Mouse (Mus musculus): ENCODE data around the gene Klra2. TPM values are rescaled to one million over a fixed set of nuclear protein-coding genes. Genes with fewer than 3 reads are reported as not detected.
"Not testable (repeated sequence)": the region's sequence is repeated elsewhere in the genome, so short reads cannot be mapped to it uniquely, and the experiment has no call there.

Klra2 gene
- polyA plus RNA-seq (2014; fragmentation: Nextera tagmentation; extraction: Ambion mirVana): not detected in 2 replicates

DNA sequence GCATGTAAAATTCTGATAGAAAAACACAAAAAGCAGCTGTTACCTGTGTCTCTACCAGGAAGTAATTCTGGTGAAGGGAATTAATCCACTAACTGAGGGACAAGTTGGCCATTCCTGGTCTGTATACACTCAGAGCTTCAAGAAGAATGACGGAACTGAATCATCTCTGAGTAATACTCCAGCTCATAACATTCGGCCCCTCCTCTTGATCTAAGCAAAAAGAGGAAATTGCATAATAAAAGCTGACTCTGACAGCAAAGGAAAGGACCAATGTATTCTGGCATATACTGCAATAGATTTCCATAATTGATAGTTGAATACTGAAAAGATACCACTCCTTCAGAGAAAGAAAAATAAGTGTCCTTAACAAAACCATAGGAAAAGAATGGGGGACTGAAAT, at the start of gene Klra2:
Gene Klra2, minus strand, starts transcription at position 157 of the 400 bp plus-strand sequence.
- Histone ChIP-seq H3K36me3 (ENCODE audit: control insufficient read depth, insufficient read depth, low read length) (no peaks in the 10 kb centered on the region), H3K9ac (ENCODE audit: low read length) (no peak within 1 kb of the TSS), H3K9me3 (ENCODE audit: control insufficient read depth, low read length) (no peaks in the 10 kb centered on the region), H3K4me3 (ENCODE audit: low read depth, low read length) (no peak within 1 kb of the TSS), H3K27me3 (ENCODE audit: control insufficient read depth, insufficient read depth, low read length) (no peaks in the 10 kb centered on the region), H3K4me1 (ENCODE audit: control insufficient read depth, insufficient read depth, low read length) (no peaks in the 10 kb centered on the region), H3K4me2 (ENCODE audit: low read depth) (no peak within 1 kb of the TSS), H3K27ac (ENCODE audit: low read depth, low read length) (no peak within 1 kb of the TSS)
- DNase-seq (ENCODE audit: low spot score): no peak
- no peak for ATAC-seq (ENCODE audit: insufficient read depth, low FRiP score, low TSS enrichment)
- WGBS: 80% methylated on average over 2 of the region's 2 CpGs

GRCm38 (mm10) chr6:131294435-131295112, 47.4 kb upstream of the Klra2 start:
- H3K27me3 ChIP-seq (ENCODE audit: control insufficient read depth, insufficient read depth, low read length): no peaks in the 10 kb centered on the region
- no peak overlapping the region for H3K9ac ChIP-seq (ENCODE audit: low read length)
- 81% methylated on average over 5 of the region's 5 CpGs for WGBS
- DNase-seq (ENCODE audit: low spot score): no peak
- no peak for ATAC-seq (ENCODE audit: insufficient read depth, low FRiP score, low TSS enrichment)
- no peaks in the 10 kb centered on the region for H3K9me3 ChIP-seq (ENCODE audit: control insufficient read depth, low read length)
- H3K4me3 ChIP-seq (ENCODE audit: low read depth, low read length): no peak overlapping the region
- H3K36me3 ChIP-seq (ENCODE audit: control insufficient read depth, insufficient read depth, low read length): no peaks in the 10 kb centered on the region
- 0 out of 2 replicates have a peak, but pooled peaks cover 3% of the 10 kb centered on the region for H3K4me1 ChIP-seq (ENCODE audit: control insufficient read depth, insufficient read depth, low read length)
- H3K4me2 ChIP-seq (ENCODE audit: low read depth): no peak overlapping the region
- no peak overlapping the region for H3K27ac ChIP-seq (ENCODE audit: low read depth, low read length)

- Histone ChIP-seq H3K27me3 (ENCODE audit: control insufficient read depth, insufficient read depth, low read length) (no peaks in the 10 kb centered on the region), H3K9ac (ENCODE audit: low read length) (no peak overlapping the region), H3K4me1 (ENCODE audit: control insufficient read depth, insufficient read depth, low read length) (0 out of 2 replicates have a peak, but pooled peaks cover 3% of the 10 kb centered on the region), H3K27ac (ENCODE audit: low read depth, low read length) (no peak overlapping the region), H3K4me2 (ENCODE audit: low read depth) (no peak overlapping the region), H3K36me3 (ENCODE audit: control insufficient read depth, insufficient read depth, low read length) (no peaks in the 10 kb centered on the region), H3K4me3 (ENCODE audit: low read depth, low read length) (no peak overlapping the region), H3K9me3 (ENCODE audit: control insufficient read depth, low read length) (no peaks in the 10 kb centered on the region)
- ATAC-seq (ENCODE audit: insufficient read depth, low FRiP score, low TSS enrichment): no peak
- DNase-seq (ENCODE audit: low spot score): no peak
- WGBS: 94% methylated on average over 5 of the region's 5 CpGs
Measured at GRCm38 (mm10) chr6:131293916-131294315, 46.8 kb upstream of the Klra2 start.

DNA sequence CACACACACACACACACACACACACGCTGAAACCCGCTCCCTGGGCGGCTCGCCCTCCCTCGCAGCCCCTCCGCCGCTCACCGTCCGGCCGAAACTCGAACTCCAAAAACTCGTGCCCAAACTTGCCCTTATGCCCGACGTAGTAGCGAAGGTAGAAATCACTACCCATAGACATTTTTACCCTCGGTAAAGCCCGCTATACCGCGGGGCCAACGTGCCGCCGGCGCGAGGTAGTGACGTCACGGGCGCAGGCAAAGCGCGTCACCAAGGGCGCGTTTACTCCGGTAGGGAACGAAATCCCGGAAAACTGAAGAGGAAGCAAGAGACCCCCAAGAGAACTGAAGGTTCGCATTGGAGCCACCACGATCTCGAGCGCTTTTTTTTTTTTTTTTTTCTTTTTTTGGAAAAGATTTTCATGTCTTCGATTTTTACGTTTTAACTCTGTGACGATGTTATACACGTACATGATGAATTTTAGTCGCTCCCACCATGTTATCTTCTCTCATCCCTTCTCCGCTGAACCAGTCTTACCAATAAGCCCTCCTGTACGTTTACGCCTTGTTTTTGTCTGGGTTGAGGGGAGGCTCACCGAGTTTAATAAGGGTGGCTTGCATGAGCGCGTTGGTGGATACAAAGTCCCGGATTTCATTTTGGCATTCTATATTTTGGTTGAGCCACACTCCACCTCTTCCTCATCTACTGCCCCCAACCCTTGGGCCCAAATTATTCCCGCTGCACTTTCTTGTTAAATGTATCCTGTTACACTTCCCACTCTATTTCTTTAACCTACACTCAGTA, 46.0 kb upstream of the Klra2 start, which contains the start of gene Magohb:
Gene Magohb, minus strand, starts transcription at position 254 of the 798 bp plus-strand sequence.
- peak; percentile 86 for ATAC-seq (ENCODE audit: insufficient read depth, low FRiP score, low TSS enrichment)

GRCm38 (mm10) chr6:131292276-131292990, 45.3 kb upstream of the Klra2 start:
- Histone ChIP-seq H3K4me3 (ENCODE audit: low read depth, low read length) (peak overlapping the region; percentile 61), H3K9me3 (ENCODE audit: control insufficient read depth, low read length) (no peaks in the 10 kb centered on the region), H3K4me1 (ENCODE audit: control insufficient read depth, insufficient read depth, low read length) (0 out of 2 replicates have a peak, but pooled peaks cover 3% of the 10 kb centered on the region), H3K4me2 (ENCODE audit: low read depth) (peak overlapping the region; percentile 57), H3K9ac (ENCODE audit: low read length) (peak overlapping the region; percentile 77), H3K27me3 (ENCODE audit: control insufficient read depth, insufficient read depth, low read length) (no peaks in the 10 kb centered on the region), H3K27ac (ENCODE audit: low read depth, low read length) (no peak overlapping the region), H3K36me3 (ENCODE audit: control insufficient read depth, insufficient read depth, low read length) (no peaks in the 10 kb centered on the region; the same call in 1 of the 2 replicates)
- ATAC-seq (ENCODE audit: insufficient read depth, low FRiP score, low TSS enrichment) (peak; percentile 38), DNase-seq (ENCODE audit: low spot score) (peak; percentile 47)
- WGBS: 28% methylated on average over 10 of the region's 10 CpGs

More for the DNA sequence above, 46.0 kb upstream of the Klra2 start, which contains the start of gene Magohb:
- Histone ChIP-seq H3K27ac (ENCODE audit: low read depth, low read length) (no peak within 1 kb of the TSS), H3K4me1 (ENCODE audit: control insufficient read depth, insufficient read depth, low read length) (0 out of 2 replicates have a peak, but pooled peaks cover 3% of the 10 kb centered on the region), H3K9ac (ENCODE audit: low read length) (peak within 1 kb of the TSS; percentile 77), H3K4me2 (ENCODE audit: low read depth) (peak within 1 kb of the TSS; percentile 57), H3K9me3 (ENCODE audit: control insufficient read depth, low read length) (no peaks in the 10 kb centered on the region), H3K4me3 (ENCODE audit: low read depth, low read length) (peak within 1 kb of the TSS; percentile 61), H3K36me3 (ENCODE audit: control insufficient read depth, insufficient read depth, low read length) (no peaks in the 10 kb centered on the region; the same call in 1 of the 2 replicates), H3K27me3 (ENCODE audit: control insufficient read depth, insufficient read depth, low read length) (no peaks in the 10 kb centered on the region)
- peak; percentile 88 for DNase-seq (ENCODE audit: low spot score)
- 3% methylated on average over 48 of the region's 51 CpGs for WGBS

DNA sequence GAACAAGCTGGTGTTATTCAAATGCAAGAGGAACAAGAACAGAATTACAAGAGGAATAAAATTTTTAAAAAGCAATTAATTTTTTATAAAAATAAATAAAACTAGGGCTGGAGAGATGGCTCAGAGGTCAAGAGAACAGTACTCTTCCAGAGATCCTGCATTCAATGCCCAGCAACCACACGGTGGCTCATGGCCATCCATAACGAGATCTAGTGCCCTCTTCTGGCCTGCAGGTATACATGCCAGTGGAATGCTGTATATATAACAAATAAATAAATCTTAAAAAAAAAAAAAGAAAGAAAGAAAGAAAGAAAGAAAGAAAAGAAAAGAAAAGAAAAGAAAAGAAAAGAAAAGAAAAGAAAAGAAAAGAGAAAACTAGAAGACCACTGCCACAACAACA, 43.3 kb upstream of the Klra2 start:
- H3K27ac ChIP-seq (ENCODE audit: low read depth, low read length): no peak overlapping the region
- 26% methylated on average over 2 of the region's 2 CpGs for WGBS
- no peaks in the 10 kb centered on the region; the same call in 1 of the 2 replicates for H3K36me3 ChIP-seq (ENCODE audit: control insufficient read depth, insufficient read depth, low read length)
- no peak for DNase-seq (ENCODE audit: low spot score)
- H3K9me3 ChIP-seq (ENCODE audit: control insufficient read depth, low read length): no peaks in the 10 kb centered on the region
- H3K27me3 ChIP-seq (ENCODE audit: control insufficient read depth, insufficient read depth, low read length): no peaks in the 10 kb centered on the region
- no peak overlapping the region for H3K9ac ChIP-seq (ENCODE audit: low read length)
- no peak overlapping the region for H3K4me3 ChIP-seq (ENCODE audit: low read depth, low read length)
- no peak for ATAC-seq (ENCODE audit: insufficient read depth, low FRiP score, low TSS enrichment)
- 0 out of 2 replicates have a peak, but pooled peaks cover 3% of the 10 kb centered on the region for H3K4me1 ChIP-seq (ENCODE audit: control insufficient read depth, insufficient read depth, low read length)
- H3K4me2 ChIP-seq (ENCODE audit: low read depth): no peak overlapping the region

DNA sequence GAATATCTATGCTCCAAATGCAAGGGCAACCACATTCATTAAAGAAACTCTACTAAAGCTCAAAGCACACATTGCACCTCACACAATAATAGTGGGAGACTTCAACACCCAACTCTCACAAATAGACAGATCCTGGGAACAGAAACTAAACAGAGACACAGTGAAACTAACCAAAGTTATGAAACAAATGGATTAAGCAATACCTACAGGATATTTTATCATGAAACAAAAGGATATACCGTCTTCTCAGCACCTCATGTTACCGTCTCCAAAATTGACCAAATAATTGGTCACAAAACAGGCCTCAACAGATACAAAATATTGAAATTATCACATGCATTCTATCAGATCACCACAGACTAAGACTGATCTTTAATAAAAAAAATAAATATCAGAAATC, 31.0 kb upstream of the Klra2 start:
- not testable (repeated sequence) for H3K4me2 ChIP-seq (ENCODE audit: low read depth); H3K4me3 ChIP-seq (ENCODE audit: low read depth, low read length); H3K9me3 ChIP-seq (ENCODE audit: control insufficient read depth, low read length); H3K36me3 ChIP-seq (ENCODE audit: control insufficient read depth, insufficient read depth, low read length); H3K9ac ChIP-seq (ENCODE audit: low read length); ATAC-seq (ENCODE audit: insufficient read depth, low FRiP score, low TSS enrichment); H3K27ac ChIP-seq (ENCODE audit: low read depth, low read length); H3K4me1 ChIP-seq (ENCODE audit: control insufficient read depth, insufficient read depth, low read length); H3K27me3 ChIP-seq (ENCODE audit: control insufficient read depth, insufficient read depth, low read length); DNase-seq (ENCODE audit: low spot score)
- WGBS: 94% methylated on average over 2 of the region's 2 CpGs

- 89% methylated on average over 4 of the region's 4 CpGs for WGBS
Measured at GRCm38 (mm10) chr6:131276659-131277058, 29.5 kb upstream of the Klra2 start.

More at GRCm38 (mm10) chr6:131276659-131277058, 29.5 kb upstream of the Klra2 start:
- Histone ChIP-seq H3K27me3 (ENCODE audit: control insufficient read depth, insufficient read depth, low read length) (no peaks in the 10 kb centered on the region), H3K4me3 (ENCODE audit: low read depth, low read length) (no peak overlapping the region), H3K27ac (ENCODE audit: low read depth, low read length) (no peak overlapping the region), H3K4me2 (ENCODE audit: low read depth) (no peak overlapping the region), H3K9me3 (ENCODE audit: control insufficient read depth, low read length) (no peaks in the 10 kb centered on the region), H3K4me1 (ENCODE audit: control insufficient read depth, insufficient read depth, low read length) (no peaks in the 10 kb centered on the region), H3K36me3 (ENCODE audit: control insufficient read depth, insufficient read depth, low read length) (no peaks in the 10 kb centered on the region), H3K9ac (ENCODE audit: low read length) (no peak overlapping the region)
- no peak for DNase-seq (ENCODE audit: low spot score)
- ATAC-seq (ENCODE audit: insufficient read depth, low FRiP score, low TSS enrichment): no peak
